Mouse (Mus musculus) kidney, postnatal 0 days (tissue): Measurements from ENCODE around the gene Hspa1a. TPM values are rescaled to one million over a fixed set of nuclear protein-coding genes. Genes with fewer than 3 reads are reported as not detected.
"Not testable (repeated sequence)": the region's sequence is repeated elsewhere in the genome, so short reads cannot be mapped to it uniquely, and the experiment has no call there.

Source experiments
- ATAC-seq: fragments of 200-750 bp; cut with Nextera tagmentation; replicated peaks from 2 replicates; pipeline ENCODE4 v1.8.0; 2017; ENCODE audit warnings: low read depth, moderate number of reproducible peaks, moderate TSS enrichment, moderate library complexity; ENCODE audit not compliant: low FRiP score
- DNase-seq: peaks from one replicate; pipeline ENCODE4 v3.0.0-alpha.2; 2016; ENCODE audit warnings: low spot score
- H3K27ac ChIP-seq: fragments of 300-500 bp; sonication (generic); 2 replicates; pipeline ENCODE4 v1.5.1; 2014; ENCODE audit warnings: mild to moderate bottlenecking
- H3K27me3 ChIP-seq: fragments of 300-500 bp; sonication (generic); 2 replicates; pipeline ENCODE4 v1.6.1; 2014; ENCODE audit warnings: low read length, mixed read lengths; ENCODE audit not compliant: insufficient read depth
- H3K36me3 ChIP-seq: fragments of 300-500 bp; sonication (generic); 2 replicates; pipeline ENCODE4 v1.6.1; 2014; ENCODE audit warnings: low read length, mixed read lengths; ENCODE audit not compliant: insufficient read depth
- H3K4me1 ChIP-seq: fragments of 300-500 bp; sonication (generic); replicated peaks from 2 replicates; pipeline ENCODE4 v1.6.1; 2014; ENCODE audit warnings: antibody characterized with exemption, low read length, mixed read lengths; ENCODE audit not compliant: insufficient read depth
- H3K4me2 ChIP-seq: fragments of 300-500 bp; sonication (generic); 2 replicates; pipeline ENCODE4 v1.6.1; 2014; ENCODE audit warnings: mild to moderate bottlenecking, low read length, moderate library complexity, mixed read lengths
- H3K4me3 ChIP-seq: fragments of 300-500 bp; sonication (generic); replicated peaks from 2 replicates; pipeline ENCODE4 v1.5.1; 2014; ENCODE audit warnings: low read depth, low read length
- H3K9ac ChIP-seq: fragments of 300-500 bp; sonication (generic); 2 replicates; pipeline ENCODE4 v1.6.1; 2014; ENCODE audit warnings: low read depth, low read length
- H3K9me3 ChIP-seq: fragments of 300-500 bp; sonication (generic); replicated peaks from 2 replicates; pipeline ENCODE4 v1.6.1; 2016; ENCODE audit warnings: low read length, inconsistent platforms, mixed read lengths
- CTCF ChIP-seq: IDR thresholded peaks from 2 replicates; pipeline ENCODE4 v1.5.1; 2016; ENCODE audit warnings: antibody characterized with exemption, low read depth, mild to moderate bottlenecking, moderate library complexity
- WGBS: fragments of 180-500 bp; shearing (Covaris S2); extraction: QIAGEN DNeasy Blood & Tissue Kit; methylation state at CpG from one replicate; pipeline ENCODE4 v1.1.7; 2014; 5-methylcytosine and 5-hydroxymethylcytosine counted together
- polyA plus RNA-seq: library from polyadenylated mRNA; unstranded; fragments of >200 nt; fragmentation: Nextera tagmentation; extraction: Ambion mirVana; gene quantifications from 2 replicates; pipeline ENCODE4 v1.2.1, GENCODE M21; 2015

Gene Hspa1a
- polyA plus RNA-seq, 1 experiment from 2014 or later: 22.4 TPM

- DNase-seq: peak; percentile 52
- WGBS: 4% methylated on average over 12 of the region's 12 CpGs
- Histone ChIP-seq H3K9ac (peak overlapping the region; percentile 85), H3K9me3 (no peaks in the 10 kb centered on the region), H3K4me1 (peaks cover 14% of the 10 kb centered on the region), H3K36me3 (peaks cover 23% of the 10 kb centered on the region), H3K4me3 (peak overlapping the region; percentile 78), H3K27ac (peak overlapping the region; percentile 98), H3K4me2 (peak overlapping the region; percentile 100), H3K27me3 (no peaks in the 10 kb centered on the region)
- TF ChIP-seq CTCF: no peak
- ATAC-seq: no peak
Observed at GRCm38 (mm10) chr17:35002153-35002865, 30.4 kb upstream of the Hspa1a start.

GRCm38 (mm10) chr17:35001452-35002152 lies 29.6 kb upstream of the Hspa1a start:
- peak overlapping the region; percentile 98 for H3K27ac ChIP-seq
- DNase-seq (peak; percentile 49), ATAC-seq (peak; percentile 22)
- H3K9ac ChIP-seq: peak overlapping the region; percentile 85
- peak overlapping the region; percentile 100 for H3K4me2 ChIP-seq
- peak overlapping the region; percentile 78 for H3K4me3 ChIP-seq
- H3K27me3 ChIP-seq: no peaks in the 10 kb centered on the region
- H3K36me3 ChIP-seq: peaks cover 21% of the 10 kb centered on the region
- WGBS: under 1% methylated on average over 35 of the region's 35 CpGs
- H3K9me3 ChIP-seq: no peaks in the 10 kb centered on the region
- TF ChIP-seq CTCF: no peak
- H3K4me1 ChIP-seq: peaks cover 14% of the 10 kb centered on the region

GRCm38 (mm10) chr17:35000717-35001451 lies 28.9 kb upstream of the Hspa1a start, which contains the start of gene Vars:
Gene Vars (plus strand): TSS chr17:35000987.
- peak within 1 kb of the TSS; percentile 78 for H3K4me3 ChIP-seq
- WGBS: under 1% methylated on average over 81 of the region's 83 CpGs
- peak within 1 kb of the TSS; percentile 100 for H3K4me2 ChIP-seq
- no peaks in the 10 kb centered on the region for H3K9me3 ChIP-seq
- no peaks in the 10 kb centered on the region for H3K27me3 ChIP-seq
- TF ChIP-seq CTCF: no peak
- DNase-seq: peak; percentile 91
- H3K9ac ChIP-seq: peak within 1 kb of the TSS; percentile 85
- peak; percentile 91 for ATAC-seq
- peak within 1 kb of the TSS; percentile 98 for H3K27ac ChIP-seq
- H3K4me1 ChIP-seq: peaks cover 14% of the 10 kb centered on the region
- H3K36me3 ChIP-seq: peaks cover 18% of the 10 kb centered on the region

GRCm38 (mm10) chr17:34999871-35000716 lies 28.1 kb upstream of the Hspa1a start:
- not testable (repeated sequence) for ATAC-seq, H3K9me3 ChIP-seq, H3K27me3 ChIP-seq
- peak; percentile 19 for DNase-seq
- peak overlapping the region; percentile 98 for H3K27ac ChIP-seq
- H3K4me2 ChIP-seq: peak overlapping the region; percentile 100
- H3K4me1 ChIP-seq: peaks cover 14% of the 10 kb centered on the region
- WGBS: 16% methylated on average over 28 of the region's 32 CpGs
- peaks cover 10% of the 10 kb centered on the region for H3K36me3 ChIP-seq
- H3K9ac ChIP-seq: peak overlapping the region; percentile 85
- peak overlapping the region; percentile 78 for H3K4me3 ChIP-seq

- H3K4me3 ChIP-seq: no peak overlapping the region
- H3K27ac ChIP-seq: no peak overlapping the region
- WGBS: 93% methylated on average over 15 of the region's 15 CpGs
- TF ChIP-seq CTCF: no peak
- no peak overlapping the region for H3K9ac ChIP-seq
- no peaks in the 10 kb centered on the region for H3K27me3 ChIP-seq
- ATAC-seq (no peak), DNase-seq (no peak)
- no peaks in the 10 kb centered on the region for H3K36me3 ChIP-seq
- no peaks in the 10 kb centered on the region for H3K9me3 ChIP-seq
- H3K4me1 ChIP-seq: peaks cover 14% of the 10 kb centered on the region
- H3K4me2 ChIP-seq: peak overlapping the region; percentile 68; the same call in 1 of the 2 replicates
Observed at GRCm38 (mm10) chr17:34998526-34999430, 26.8 kb upstream of the Hspa1a start.
